Mouse (Mus musculus): ENCODE results near the gene Cacna2d1.

Gene Cacna2d1

GRCm38 (mm10) chr5:15934376-15935233 is at the start of gene Cacna2d1:
Cacna2d1 (plus strand) TSS chr5:15934691.
- DNase-seq, result peak; percentile 43

DNA sequence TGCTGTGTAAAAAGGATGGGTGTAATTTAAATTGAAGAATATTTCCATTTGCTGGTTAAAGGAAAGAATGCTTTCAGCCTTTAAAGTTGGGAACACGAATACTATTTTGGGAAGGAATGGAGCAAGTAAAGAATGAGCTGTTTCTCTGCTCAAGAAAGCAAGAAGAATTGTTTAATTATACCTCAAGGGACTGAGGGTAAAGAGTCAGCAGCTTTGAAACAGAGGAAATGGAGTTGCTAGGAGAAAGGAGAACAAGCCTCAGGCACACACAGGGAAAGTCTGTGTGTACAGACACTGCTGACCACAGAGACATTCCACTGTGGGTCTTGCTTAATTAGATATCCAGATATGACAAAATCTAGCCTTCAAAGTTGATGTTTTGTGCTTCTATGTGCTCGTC is 39.4 kb upstream of the Cacna2d1 start:
- no peak for DNase-seq

DNA sequence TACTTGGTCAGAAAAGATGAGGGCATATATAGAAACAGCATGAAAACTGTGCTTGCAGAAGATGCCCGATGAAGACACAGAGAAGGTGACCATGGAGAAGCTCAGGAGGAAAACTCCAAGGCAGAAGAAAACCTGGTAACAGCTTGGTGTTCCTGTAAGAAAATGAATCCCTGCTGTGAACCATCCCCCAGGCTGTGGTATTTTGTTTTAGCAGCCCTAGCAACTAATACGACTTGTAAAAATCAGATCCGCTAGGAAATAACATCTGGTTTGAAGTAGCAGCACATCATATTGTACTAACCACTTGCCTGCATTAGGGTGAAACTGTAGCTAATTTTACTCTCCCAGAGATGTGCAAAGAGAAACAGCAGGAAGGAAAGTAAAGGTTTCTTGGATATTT is 37.8 kb upstream of the Cacna2d1 start:
- DNase-seq, result no peak

GRCm38 (mm10) chr5:15906446-15906845 is 28.0 kb upstream of the Cacna2d1 start:
- no peak for DNase-seq

DNA sequence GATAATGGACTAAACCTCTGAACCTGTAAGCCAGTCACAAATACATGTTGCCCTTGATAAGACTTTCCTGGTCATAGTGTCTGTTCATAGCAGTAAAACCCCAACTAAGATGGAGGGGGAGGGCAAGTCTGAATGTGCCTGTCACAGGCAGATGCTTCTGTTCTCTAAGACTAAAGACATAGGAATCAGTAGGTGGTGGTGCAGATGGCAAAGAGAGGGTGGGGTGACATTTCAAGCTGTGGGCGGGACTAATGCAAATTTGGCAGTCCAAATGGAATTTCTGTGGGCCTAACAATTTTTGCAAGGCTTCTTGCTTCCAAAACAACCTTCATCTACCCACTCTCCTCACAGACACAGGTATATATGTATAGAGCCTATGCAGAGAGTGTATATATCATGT is 19.6 kb upstream of the Cacna2d1 start:
- DNase-seq, result no peak

DNA sequence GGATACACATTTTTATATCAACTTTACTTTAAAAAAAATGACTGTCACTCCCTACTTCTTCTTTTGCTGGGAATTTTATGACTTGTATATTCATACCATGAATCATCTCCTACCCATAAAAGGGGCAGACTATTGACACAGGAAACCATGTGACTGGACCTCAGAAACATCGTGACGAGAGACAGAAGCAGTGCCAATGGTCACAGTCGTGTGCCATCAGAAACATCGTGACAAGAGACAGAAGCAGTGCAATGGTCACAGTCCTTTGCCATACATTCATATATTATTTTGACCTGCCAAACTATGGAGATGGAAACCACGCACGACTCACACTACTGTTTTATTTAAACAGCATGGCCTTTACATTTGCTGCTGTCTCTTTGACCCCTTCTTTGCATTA is 6.0 kb upstream of the Cacna2d1 start:
- DNase-seq, result no peak

GRCm38 (mm10) chr5:15933017-15933416 is 1.5 kb upstream of the Cacna2d1 start:
- no peak for DNase-seq

- DNase-seq, result no peak
Measured at GRCm38 (mm10) chr5:15933581-15934375, 713 bp upstream of the Cacna2d1 start.

GRCm38 (mm10) chr5:15935234-15935728 is 790 bp downstream of the Cacna2d1 start:
- peak; percentile 7 for DNase-seq

- DNase-seq, result no peak
Measured at GRCm38 (mm10) chr5:15935831-15936710, 1.6 kb downstream of the Cacna2d1 start.

GRCm38 (mm10) chr5:15941191-15941725 is 6.8 kb downstream of the Cacna2d1 start:
- DNase-seq, result no peak

- DNase-seq, result no peak
Measured at GRCm38 (mm10) chr5:15942051-15942450, 7.6 kb downstream of the Cacna2d1 start.

GRCm38 (mm10) chr5:15948290-15949037 is 14.0 kb downstream of the Cacna2d1 start:
- no peak for DNase-seq

DNA sequence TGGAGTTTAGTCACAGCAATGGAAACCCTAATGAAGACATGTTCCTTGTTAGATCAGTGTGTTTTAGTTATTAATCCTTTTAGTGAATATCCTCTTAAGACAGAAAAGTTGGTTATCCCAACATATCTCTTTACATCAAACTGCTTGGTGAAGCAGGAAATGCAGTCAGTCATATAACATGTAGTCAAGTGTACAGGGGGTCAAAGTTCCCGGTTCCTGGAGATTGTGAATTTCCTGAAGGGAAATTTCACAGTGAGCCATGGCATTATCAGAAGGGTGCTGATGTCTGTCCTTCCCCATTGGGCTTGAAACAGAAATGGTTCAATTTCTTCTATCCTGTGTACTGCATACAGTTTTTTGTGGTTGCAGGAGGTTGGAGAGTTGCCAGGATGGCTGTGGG is 25.3 kb downstream of the Cacna2d1 start:
- no peak for DNase-seq

DNA sequence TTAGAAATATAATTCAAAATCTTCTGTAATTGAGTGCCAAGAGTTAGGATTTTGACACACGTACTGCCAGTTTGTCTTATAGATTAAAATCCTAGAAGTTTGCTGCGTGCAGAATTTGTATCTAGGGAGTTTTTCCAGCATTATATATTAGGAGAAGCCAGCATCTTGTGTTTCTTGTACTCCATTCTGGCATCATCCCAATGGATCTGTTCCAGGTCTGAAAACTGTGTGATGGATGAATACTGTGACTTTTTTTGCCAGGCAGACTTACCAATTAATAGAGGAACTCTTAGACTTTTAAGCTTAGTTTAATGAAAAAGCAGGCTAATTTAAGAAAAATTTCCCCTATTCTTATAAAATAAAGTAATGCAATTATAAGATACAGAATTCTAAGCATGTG is 27.4 kb downstream of the Cacna2d1 start:
- DNase-seq, result peak; percentile 30

DNA sequence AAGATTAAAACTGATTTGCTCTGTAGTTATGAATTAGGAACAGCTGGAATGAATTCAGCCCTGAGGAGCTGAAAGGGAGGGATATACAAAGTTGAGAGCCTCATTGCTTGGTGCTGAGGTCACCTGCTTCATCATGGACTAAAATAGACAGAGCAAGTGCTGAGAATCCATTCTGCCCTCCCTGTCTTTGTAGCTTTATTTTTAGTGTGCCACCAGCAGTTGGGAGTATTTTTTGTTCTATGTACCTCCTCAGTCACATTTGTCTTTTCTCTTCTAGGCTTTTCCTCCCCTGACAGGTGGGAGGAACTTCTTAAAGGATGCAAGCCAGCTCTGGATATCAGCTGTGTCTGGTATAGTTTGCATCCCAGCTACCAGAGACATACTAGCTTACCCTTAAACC is 32.4 kb downstream of the Cacna2d1 start:
- no peak for DNase-seq

DNA sequence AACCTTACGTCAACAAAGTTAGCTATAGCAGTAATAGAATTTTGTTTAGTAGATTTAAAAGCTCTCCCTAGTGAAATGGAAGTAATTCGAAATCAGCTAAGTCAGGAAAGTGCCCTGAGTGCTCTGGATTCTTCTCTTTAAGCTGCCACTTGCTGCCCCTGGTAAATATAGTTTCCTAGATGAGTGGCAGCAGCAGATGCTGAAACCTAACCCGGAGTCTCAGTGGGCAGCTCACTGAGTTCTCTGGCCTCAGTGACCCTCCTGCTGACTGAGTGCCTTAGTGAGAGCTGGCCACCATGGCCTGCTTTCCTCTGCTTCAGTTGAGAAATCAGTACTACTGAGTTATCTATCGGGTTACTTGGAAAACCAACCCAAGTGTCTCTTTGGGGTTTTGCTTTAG is 37.3 kb downstream of the Cacna2d1 start:
- no peak for DNase-seq

DNA sequence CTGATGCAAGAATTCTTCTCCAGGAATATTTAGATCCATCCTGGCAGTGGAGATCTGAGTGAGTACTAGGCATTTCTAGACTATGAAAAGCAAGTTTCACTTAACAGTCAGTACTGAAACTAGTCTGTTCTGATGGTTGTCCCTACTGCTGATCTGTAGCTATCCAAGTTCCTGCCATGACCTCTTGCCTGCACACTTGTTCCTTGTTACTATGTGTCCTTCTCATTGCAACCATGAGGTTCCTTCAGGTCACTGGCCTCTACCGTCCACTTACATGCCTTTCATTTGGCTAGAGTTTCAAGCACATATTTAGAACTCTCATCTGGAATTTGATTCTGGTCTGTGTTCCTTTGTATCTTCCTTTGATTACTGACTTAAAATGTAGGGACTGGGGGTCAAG is 37.9 kb downstream of the Cacna2d1 start:
- DNase-seq, result no peak

DNA sequence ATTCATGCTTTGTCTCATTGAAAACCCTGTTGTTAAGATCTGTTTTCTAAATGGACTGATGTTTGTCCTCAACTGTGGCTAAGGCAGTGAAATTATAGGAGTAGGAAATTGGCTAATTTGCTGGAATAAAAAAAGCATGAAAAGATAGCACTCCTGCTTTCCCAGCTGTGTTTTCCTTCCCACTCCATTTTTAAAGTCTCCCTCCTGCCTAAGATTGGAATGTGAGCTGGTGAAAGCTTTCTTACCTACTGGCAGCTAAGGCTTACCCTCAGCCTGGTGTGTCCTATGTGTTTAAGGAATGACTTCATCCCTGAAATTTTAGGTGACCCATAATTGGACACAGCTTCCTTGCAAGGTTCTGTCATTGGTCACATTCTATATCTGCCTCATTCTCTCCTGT is 40.2 kb downstream of the Cacna2d1 start:
- DNase-seq, result no peak

- no peak for DNase-seq
Measured at GRCm38 (mm10) chr5:15979225-15979624, 44.7 kb downstream of the Cacna2d1 start.

DNA sequence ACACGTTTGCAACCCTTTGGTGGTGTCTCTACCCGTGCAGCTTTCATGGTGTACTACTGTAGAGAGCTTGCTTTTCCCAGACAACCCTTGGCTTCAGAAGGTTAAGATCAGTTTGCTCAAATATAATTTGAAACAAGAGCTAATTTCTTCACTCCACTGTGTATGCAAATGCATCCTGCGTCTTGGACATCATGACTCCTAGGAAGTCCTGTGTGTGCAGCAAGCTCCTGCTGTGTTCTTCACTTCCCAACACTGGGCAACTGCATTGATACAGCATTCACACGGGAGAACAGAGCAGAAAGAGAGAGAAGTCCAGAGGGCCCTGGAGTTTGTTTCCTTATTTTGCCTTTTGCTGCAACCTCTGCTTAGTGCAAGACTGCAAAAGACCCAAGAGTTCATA is 48.1 kb downstream of the Cacna2d1 start:
- DNase-seq, result no peak

DNA sequence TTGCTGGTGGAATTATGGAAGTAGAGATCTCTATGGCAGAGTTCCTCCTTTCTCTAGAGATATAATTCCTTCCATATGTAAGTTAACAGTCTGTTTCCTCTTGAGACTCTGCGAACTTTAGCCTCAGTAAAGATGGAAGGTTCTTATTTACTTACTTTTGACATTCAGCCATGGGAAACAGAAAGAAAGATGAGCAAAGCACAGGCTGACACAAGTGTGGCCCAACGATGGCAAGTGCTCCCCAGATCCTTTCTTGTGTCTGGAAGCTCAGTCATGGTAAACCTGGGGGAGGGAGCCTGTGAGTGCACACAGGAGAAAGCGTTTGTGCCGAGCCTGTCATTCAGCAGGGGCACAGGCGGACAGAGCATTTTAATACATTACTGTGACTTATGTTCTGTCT is 48.9 kb downstream of the Cacna2d1 start:
- DNase-seq, result no peak
